Mouse (Mus musculus) ovary, postnatal 10 days (tissue): ENCODE measurements at regions not wholly inside any gene's neighbourhood (a gene's known extent, or its start where the extent isn't known, plus 50 kb on each side); places are given as distances from the start of the nearest gene placed in this dataset.
A peak's percentile ranks its signal among the peaks of the same experiment; 100 is the strongest.
"Not testable (repeated sequence)": the region's sequence is repeated elsewhere in the genome, so short reads cannot be mapped to it uniquely, and the experiment has no call there.

ENCODE experiments used
- DNase-seq: peaks from one replicate; pipeline ENCODE4 v3.0.0; 2022; ENCODE audit warnings: low spot score

DNA sequence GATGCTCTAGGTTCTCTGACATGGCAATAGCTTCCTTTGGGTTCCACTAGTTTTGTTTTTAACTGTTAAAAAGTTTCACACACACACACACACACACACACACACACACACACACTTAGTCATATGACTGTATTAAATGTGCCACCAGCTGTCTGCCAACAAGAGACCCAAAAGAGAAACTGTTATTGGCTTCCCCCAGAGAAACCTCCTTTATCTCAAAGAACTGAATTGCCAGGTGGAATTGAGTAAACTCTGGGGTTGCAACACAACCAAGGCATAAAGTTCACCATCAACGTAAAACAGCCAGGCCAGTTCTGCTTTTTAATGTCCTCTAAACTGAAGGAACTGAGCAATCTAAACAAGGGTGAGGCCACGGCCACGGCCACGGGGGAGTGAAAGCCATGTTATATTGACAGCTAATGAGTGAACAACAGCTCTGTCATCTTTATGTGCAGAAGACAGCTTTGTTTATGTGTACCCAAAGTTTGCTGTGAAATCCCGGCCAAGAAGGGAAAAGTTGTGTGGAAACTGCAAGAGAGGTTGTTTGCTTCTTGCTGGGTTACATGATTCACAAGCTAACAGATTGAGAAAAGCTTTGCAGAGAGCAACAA lies 69.3 kb downstream of the Btg1 start:
- DNase-seq, result no peak

DNA sequence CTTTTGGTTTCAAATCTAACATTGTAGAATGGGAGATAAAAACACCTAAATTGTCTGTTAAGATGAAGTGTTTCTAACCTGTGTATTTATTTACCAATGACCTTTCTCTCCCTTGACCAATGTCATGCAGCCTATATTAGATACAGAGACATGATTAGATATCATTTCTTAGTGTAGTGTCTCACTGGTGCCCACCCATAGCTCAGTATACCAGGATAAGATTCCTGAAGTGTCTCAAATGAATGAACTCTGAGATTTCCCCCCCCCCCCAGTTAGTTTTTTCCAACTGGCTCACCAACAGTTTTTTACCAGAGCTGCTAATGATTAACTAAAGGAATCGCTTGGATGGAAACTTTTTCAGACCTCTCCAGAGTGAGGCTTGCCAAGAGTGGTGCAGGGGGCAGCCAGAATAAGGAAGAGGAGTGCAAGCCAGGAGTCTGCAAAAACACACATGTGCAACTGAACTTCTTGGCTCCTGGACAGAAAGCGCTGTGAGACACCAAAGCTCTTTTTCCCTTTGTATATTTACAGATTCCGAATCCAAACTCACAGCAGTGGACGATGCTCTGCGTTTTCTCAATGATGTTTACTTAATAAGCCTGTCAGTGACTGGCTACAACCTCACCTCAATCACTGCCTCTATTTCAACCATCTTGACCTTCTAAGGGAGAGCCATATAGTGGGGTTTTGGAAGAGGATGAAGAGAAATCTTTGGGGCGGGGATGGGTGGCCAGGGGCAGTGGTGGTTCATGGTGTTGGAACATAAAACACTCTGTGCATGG lies 70.0 kb downstream of the Btg1 start:
- peak; percentile 3 for DNase-seq

DNA sequence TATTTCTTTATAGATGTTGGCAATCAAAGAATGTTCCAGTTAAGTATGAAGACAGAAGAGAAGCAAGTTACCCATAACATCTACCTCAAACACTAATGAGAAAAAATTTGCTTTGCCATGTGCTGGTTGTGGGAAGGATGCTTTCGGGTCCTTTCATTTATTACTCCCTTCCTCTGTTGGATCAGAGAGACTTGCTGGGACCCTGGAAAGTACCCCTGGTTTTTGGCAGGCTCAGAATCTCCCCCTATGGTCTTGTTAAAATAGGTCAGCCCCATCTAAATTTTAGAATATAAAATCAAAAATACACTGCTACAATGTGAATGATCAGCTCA lies 70.6 kb downstream of the Btg1 start:
- no peak for DNase-seq

DNA sequence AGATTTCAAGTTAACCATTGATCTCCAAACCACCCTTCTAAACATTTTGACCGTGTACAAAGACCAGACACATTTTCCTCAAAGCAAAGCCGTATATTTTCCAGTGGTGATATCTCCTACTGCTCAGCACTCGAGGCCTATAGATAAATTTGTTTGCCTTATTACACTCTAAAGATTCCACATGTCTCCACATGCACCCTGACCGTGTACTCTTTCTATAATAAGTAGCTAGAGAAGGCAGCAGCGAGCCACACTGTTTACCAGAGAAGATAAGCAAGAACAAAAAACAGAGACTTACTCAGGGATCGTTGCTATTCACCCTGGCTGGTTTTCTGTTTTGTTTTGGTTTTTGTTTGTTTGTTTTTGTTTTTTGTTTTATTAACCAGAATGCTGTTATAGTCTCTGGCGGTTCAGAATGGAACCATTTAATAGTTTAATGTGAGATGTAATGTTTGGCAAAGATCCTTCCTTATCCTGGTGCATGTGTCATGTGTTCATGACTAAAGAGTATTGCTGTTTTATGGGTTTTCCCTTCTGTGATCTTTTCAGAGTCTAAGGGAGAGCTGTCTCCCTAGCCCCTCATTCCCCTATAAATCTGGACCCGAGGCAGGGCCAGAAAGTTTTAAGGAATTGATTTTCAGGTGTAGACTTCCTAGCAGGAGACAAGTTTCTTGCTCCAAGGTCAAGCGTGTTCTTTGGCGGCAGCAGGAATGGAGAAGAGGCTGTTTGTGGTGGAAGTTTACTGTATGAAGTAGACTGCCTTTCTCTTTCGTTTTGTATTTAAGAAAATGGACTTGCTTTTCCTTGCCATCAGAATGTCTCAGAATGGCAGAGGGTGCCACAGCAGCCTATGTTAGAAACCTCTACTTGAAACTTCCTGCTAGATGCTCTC lies 73.4 kb downstream of the Btg1 start:
- no peak for DNase-seq

DNA sequence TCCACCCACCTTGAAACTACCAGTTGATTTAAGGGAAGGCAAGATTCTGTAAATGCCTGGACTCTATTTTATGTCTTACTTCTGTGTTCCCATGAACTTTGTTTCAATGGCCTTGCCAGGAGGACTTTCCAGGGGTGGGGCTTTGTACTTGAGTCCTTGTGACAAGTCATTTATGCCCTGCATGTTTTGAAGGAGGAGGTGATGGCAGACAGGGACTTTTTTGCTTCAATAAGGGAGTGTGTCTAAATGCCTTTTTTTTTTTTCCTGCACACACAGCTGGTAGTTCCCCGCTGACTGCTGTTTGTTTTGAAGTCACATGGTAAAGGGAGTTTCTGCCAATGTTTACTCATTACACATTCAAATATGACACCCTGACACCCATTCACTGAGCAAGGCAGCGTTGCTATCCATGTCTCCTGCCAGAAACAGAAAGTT lies 74.1 kb downstream of the Btg1 start:
- DNase-seq, result peak; percentile 6

DNA sequence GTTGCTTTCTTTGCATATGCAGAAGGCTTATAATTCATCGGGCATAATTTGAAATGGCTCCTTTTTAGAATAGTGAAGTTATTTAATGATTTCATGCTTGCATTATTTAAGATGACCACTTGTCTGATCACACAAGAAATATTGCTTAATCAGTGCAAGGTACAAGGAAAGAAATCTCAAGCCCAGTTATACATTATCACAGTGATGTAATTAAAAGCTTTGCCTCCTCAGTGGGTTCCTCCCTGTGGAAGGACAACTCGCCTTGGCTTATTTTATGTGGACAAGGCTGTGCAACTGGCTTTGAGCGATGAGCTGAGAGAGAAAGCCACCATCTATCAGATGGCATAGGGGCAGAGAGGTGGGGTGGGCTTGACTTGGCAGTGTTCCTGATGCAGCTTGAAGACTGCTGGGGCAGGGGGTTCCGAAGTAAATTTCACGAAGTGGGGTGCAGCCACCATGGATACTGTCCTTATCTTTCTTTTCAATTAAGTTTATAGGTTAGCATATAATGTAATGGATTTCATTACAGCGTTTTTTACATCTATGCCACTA lies 74.6 kb downstream of the Btg1 start:
- no peak for DNase-seq

DNA sequence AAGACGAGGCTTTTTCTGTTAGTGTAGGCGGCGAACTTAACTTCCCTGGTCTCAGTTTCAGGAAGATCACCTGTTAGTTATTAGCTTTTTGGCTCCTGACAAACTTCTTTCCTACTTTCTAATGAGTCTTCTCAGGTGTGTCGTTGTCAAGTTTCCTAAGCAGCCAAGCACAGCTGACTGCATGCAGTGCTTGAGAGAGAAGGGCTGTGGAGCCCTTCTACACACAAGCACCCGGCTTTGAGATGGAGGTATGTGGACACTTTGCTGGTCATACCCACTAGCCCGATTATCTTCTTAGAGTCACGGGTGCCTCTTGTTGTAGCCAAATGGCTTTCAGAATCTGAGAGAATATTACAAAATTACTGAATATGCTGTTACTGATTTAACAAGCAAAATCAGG lies 76.0 kb downstream of the Btg1 start:
- no peak for DNase-seq

DNA sequence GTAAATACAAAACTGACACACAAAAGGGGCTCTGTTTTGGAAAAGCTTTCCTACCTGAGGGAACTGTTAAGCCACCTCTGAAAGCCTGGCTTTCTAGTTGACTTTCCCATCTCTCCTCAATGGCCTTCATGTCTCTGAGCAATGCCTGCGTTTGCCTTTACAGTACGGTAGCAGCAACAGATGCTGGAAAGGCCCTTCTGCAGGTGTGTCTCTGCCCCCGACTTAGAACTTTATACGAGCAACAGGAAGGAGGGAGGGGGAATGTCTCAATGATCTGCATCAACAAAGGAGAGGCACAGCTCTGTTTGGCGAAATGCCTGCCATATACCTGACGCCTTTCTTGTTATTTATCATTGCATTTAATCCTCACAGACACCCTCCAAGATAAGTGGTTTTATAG lies 77.0 kb downstream of the Btg1 start:
- no peak for DNase-seq

DNA sequence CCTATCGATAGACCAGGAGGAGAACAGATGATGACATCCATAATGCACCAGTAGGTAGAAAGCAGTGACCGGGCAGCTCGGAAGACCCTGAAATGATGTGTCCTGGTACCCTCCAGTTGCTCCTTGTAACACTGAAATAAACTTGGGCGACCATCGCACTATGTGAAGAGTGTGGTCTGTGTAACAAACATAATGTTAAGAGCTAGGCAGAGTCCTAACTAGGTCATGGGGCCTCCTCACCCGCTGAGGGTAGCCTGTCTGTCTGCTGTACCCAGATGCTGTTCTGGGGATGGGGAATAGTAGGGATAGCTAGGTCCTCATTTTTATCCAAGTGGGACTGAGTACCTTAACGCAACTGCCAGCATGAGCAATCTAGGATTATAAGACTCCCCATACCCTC lies 79.8 kb downstream of the Btg1 start:
- DNase-seq, result no peak

DNA sequence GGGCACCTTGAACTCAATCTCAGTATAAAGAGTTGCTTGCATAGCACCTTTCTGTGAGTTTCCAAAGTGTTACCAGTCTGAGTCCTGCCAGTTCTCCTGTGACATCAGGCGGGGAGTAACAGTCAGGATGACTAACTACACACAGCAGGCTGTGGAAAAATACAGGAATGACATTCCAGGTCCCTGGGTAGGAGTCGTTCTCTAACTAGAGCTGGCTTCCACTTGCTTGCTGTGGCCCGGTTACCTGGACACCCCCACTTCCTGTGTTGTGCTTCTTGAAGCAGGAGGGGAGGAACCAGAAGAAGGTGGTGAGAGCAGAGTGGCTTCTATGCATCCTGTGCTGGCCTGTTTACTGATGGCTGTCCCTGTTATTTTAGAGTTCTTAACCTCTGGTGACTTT lies 81.0 kb downstream of the Btg1 start:
- DNase-seq, result no peak

DNA sequence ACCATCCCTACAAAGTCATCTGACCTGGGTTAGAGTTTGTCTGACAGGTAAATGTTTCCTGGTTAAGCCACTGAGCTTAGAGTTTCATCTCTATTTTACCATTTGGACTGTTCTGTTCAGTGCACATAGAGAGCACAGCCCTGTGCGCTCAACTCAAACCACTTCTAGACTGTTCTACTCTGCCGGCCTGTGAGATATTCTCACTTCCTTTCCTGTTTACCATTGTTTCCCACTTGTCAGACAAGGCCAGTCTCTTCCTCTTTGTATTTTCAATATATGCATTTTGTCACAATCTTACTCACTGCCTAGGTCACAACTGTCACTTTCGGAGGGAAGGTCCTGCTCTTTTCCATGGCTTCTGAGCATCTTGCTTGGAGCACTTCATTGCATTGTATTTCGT lies 89.8 kb downstream of the Btg1 start:
- no peak for DNase-seq

DNA sequence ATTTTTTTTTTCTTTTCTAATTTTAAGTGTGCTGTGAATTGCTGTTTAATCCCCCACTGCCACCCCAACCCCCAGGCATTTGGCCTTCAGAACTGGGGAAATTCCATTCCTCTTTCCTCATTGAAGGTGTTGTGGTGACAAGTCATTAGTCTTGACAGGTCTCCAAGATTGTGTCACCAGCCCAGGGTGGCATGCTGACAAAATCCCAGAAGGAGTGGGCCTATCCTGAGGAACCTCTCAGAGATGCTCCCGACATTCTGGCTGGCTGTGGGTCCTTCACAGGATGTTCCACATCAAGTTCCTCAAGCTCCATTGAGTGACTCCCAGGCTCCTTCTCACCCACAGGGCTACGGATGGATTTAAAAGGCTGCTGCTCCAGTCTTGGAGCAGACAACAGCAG lies 91.7 kb downstream of the Btg1 start:
- DNase-seq, result no peak

DNA sequence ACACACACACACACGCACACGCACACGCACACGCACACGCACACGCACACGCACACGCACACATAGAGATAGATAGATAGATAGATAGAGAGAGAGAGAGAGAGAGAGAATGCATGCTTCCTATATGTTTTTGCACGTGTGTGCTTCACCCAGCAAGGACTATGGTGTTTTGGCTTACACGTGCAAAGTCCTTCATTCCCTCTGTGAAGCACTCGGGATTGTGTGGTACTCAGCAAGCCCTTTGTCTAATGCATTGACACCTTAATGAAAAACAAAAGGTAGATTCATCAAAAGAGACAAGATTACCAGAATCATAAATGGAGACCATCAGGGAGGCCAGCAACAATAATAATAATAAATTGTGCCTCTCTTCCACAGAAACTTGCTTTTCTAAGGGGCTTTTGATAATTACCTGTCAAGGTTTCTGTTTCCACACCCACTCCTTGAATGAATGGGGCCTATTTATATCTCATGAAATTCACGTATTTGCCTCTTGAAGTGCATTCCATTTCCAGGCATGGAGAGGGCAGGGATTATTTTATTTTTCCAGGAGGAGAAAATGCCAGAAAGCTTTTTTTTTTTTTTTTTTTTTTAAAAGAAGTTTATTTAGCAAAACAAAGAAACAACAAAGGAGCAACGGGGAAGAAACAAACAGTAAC lies 93.0 kb downstream of the Btg1 start:
- DNase-seq, result no peak

DNA sequence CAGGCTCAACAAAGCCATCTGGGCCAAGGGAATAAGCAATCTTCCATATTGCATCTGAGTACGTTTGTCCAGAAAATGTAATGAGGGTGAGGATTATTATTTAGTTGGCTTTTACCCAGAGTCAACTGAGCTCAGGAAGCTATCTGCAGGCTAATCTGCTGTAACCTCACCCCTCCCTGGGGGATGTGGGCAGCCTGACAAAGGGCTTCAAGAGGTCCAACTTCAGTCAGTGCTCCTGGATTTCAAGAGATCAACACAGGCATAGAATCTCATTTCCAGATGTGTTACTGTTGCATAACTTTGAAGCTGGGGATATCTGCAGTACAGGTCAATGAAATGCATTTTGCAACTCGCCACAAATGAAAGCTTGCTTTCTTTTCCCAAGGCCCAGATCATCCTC lies 95.2 kb downstream of the Btg1 start:
- DNase-seq, result no peak

DNA sequence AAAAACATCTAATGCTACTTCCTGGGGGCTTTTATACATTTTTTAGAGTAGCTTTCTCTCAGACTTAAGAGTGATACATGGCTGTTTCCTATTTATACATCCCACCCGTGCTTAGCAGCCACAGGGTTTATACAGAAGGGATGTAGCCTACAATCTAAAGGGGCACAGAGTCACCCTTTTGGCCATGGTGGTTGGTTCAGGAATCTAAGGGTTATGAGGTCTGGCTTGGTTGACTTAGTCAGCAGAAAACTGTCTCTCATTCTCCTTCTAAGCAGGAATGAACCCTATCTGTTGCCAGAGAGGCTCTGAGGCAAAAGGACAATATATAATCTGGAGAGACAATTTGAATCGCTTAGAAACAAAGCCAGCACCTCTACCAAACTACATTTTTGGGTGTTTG lies 97.9 kb downstream of the Btg1 start:
- no peak for DNase-seq

DNA sequence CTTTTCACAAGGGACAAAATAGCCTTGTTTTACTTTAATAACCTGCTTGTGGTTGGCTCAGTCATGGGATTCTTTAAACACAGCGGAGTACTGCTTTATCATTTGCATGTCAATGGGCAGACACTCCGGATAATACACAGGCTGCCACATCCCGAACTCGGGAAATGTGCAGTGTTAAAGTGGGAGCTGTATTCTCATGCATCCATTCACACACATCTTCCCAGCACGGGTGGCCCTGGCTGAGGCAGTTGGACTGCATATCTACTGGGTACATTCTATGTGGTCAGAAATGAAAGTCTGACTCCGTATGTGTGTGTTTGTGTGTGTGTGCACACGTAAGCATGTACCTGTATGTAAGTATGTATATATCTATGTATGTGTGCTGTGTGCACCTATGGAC lies 100.5 kb downstream of the Btg1 start:
- DNase-seq, result no peak

DNA sequence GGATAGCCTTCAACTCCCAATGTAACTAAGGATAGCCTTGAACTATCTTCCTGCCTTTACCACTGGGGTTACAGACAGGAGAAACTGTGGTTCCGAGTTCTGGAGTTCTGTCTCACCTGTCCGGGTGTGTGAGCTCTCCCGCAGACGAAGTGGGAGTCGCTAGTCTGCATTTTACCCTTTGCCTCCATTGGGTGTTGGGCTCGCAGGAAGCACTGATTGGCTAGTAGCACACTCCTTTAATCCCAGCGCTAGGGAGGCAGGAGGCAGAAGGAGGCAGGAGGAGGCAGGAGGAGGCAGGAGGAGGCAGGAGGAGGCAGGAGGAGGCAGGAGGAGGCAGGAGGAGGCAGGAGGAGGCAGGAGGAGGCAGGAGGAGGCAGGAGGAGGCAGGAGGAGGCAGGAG lies 101.9 kb downstream of the Btg1 start:
- not testable (repeated sequence) for DNase-seq

DNA sequence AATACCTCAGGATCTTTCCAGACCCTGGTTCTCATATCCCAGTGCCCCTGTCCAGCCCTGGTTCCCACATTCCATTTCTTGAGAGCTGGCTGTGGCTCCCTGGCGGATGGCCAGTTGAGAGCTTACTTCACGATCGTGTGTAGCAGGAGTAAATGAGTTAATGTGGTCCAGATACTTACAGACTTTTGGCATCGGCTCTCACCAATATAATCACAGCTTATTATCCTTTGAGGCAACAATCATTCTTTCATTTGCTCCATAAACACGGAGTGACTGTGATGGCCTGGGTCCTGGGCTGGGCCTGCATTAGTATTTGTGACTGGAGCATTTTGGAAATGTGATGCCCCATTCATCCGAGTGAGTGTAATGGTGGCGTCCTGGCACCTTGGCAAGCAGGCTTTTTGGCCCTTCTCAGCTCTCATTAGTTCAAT lies 103.5 kb downstream of the Btg1 start:
- DNase-seq, result no peak

DNA sequence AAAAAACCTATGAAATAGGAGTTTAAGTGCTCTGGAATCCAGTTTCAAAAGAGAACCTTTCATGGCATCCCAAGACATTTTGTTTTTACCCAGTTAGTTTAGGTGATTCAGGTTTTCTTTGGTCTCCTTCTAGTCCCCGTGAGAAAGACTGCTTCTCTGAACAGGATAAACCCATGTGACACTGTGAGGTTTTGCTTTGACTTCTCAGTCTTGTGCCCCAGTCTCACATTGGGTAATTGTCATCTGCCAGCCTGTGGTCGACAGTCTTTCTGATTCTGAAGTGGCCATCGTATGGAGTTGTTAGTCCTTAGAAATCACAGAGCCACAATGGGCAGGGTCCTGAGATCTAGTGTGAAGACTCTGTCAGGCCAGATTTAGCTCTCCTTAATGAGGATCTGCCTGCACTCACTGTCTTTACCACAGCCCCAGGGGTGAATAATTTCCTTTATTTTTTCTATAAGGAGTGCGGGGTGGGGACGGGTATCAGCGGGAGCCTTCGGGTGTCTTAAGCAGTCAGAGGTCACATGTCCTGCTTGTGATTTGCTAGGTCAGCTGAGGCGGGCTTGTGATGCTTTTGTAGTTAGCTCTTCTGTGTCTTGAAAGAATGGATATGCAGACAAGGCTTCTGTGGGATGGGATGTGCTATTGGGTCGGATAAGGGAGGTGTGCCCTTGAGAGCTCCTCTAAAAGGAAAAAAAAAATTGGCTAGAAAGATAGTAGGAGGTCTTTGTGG lies 104.3 kb downstream of the Btg1 start:
- DNase-seq, result no peak

DNA sequence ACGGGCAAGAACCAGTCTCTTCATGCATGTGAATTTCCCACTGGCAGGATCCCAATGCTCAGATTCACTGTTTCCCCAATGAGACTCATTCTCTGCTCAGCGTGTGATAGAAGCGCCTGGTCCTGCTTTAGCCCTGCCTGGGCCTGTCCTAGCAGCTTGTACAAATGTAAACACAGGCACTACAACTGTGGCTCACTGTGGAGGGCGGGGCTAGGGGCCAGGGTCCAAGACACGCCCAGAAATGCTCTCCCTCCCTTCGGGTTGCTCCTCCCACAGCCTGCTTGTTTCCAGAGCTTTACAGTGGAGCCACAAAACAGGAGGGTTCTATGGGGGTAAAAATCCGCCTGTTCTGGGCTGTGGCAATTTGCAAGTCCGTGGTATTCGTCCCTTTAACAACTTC lies 105.7 kb downstream of the Btg1 start:
- DNase-seq, result peak; percentile 20

DNA sequence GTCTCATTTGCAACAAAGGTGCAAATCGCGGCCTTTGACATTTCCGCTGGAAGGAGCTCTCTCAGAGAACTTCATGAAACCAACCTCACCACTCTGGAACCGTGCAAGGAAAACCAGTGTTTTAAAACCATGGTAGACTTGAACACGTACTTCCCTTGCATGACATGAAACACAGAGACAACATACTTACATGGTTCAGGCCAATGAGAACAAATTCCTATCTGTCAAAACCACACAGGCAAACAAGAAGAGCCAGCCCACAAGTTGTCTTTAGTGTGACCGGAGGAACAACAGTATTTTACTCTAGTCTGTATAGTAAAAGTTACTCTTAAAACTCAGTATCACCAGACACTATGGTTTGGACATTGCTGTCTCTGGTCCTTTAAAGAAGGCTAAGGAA lies 106.3 kb downstream of the Btg1 start:
- no peak for DNase-seq
